Mouse (Mus musculus): ENCODE results near the gene Cavin2. TPM values are rescaled to one million over a fixed set of nuclear protein-coding genes. Genes with fewer than 3 reads are reported as not detected.

Gene Cavin2
- total RNA-seq, 2 experiments from 2014 or later: 7.4 TPM

DNA sequence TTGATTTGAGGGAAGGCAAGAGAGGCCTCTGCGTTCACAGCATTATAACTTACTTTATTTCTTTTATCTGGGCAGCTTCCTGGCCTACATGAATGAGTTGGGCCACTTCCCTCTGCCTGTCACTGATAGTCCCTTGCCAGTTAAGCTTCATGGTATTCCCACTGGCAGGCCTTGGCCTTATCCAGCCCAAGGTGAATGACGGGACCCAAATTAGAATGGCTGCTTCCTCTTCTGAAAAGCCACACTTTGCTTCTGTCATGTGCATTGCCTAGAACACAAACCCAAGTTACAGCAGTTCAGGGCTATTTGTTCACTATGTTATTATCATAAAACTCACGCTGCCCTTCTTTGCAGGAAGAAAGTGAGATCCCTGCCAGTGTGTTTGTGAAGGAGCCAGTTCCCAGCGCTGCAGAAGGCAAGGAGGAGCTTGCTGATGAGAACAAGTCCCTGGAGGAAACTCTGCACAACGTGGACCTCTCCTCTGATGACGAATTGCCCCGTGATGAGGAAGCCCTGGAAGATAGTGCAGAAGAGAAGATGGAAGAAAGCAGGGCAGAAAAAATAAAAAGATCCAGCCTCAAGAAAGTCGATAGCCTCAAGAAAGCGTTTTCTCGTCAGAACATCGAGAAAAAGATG is 11.5 kb downstream of the Cavin2 start:
- DNase-seq (ENCODE audit: low spot score in 2 of 2): no peak

DNA sequence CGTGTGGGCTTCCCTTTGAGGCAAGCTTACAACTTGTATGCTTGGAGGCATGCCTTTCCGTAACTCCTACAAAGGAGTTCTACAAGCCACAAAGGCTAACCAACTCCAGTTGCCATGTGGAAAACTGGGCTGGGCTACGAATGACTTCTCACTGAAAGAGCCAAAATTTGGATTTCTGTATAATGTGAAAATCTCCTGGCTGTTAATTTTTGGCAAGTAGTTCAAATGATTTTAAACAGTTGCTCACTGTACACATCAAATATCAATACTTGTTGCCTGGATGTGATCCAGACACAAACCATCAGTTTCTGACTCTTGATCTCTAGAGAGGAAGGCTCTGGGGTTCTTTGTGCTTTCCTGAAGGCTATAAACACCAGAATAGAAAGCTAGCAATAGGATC is 18.1 kb downstream of the Cavin2 start:
- DNase-seq (ENCODE audit: low spot score in 2 of 2): no peak

DNA sequence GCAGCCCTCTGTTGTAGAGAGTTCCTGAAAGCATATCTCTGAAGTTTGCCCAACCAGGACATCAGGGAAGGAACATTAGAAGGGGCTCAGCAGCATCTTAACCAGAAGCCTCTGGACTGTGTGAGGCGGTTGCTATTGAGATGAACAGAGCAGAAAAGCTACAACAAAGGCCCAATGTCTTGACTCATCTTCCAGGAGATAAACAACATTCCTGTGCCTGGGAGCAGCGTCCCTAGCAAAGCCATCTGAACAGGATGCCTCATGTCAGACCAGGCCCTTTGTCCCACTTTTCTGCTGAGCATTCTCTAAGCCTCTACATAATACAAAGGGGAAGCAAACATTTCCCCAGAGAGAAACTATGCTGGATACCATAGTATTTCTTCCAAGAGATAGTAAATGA is 26.6 kb downstream of the Cavin2 start:
- no peak for DNase-seq (ENCODE audit: low spot score in 2 of 2)

DNA sequence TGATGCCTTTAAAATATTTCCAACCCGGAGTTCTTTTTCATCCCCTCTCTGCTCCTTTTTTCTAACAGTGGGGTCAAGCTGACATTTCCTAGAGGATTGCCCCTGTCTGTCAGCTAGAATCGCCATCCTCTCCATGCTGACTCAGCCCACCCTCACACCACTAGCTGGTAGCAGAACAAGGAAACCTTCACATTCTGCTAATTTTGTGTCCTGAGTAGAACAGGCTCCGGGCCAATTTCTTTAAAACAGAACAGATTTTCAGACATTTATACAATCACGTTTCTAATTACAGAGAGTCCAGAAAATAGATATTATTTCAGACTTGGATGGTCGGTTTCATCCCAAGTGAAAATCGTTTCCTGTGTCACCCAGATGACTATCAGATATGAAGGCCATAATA is 34.6 kb downstream of the Cavin2 start:
- peak in 1 of 2 experiments; percentile 34 for DNase-seq (ENCODE audit: low spot score in 2 of 2)

DNA sequence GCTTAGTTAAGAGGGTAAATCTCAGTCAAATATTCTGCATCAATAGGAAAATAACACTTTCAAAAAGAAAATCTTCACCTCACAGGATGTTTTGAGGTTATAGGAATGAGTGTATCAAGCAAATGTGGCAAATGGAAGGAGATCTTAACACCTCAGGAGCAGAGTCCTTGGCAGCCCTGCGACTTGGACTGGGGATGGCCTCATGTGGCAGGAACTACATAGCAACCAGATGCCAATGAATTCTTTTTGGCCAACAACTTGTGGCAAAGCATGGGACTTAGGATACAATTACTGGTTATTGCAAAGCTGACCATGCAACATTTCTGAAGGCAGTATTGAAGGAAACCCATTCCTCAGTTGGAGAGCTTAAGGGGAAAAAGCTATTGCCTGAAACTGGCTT is 39.6 kb downstream of the Cavin2 start:
- DNase-seq (ENCODE audit: low spot score in 2 of 2): no peak

DNA sequence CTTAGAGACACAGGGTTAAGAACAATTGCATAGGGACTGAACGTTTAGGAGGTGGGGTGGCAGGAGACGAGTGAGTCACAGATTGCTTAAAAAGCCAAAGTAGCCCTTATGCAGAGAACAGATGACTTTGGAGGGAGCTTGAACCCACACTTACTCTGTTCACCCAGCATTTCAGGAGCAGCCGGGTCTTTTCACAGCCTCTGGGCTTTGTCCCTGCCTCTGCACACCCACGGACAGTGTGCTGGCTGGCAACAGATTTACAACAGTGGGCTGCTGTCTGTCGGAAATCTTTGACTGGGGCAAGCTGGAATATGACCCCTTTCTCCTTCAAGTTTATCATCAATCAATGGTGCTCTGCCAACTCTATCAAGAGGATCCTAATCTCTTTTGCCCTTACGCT is 44.1 kb downstream of the Cavin2 start:
- DNase-seq (ENCODE audit: low spot score in 2 of 2): peak in 1 of 2 experiments; percentile 51

DNA sequence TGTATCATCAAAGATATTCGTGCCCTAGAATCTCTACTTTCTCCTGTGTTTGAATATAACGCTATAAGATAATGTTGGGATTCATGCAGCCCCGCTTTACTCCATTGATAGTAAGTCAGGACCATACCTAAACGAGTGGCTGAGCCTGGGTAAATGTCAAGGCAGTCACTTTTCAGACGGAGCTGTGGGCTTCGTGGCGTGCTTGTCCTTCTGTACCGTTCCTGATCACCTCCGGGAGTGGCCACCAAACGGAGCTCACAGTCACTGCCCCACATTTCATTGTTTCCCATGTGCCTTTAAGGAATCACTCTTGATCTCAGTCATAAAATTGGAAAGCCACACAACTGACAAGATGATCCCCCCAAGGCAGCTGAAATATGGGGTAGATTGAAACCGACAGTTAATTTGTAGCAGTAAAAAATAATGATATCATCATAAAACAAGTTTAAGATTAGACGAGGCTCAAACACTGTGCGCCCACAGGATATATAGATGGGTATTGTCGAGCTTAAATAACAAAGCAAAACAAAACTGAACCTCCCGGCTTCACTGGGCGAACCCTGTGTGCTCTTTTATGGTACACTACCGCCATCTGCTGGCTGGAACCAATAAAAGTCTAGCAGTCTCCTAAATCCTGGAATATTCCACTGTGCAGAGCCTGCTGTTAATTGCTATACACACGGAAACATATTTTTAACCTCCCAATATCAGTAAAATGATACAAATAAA is 44.8 kb downstream of the Cavin2 start:
- DNase-seq (ENCODE audit: low spot score in 2 of 2): peak; percentile 85 to 96

DNA sequence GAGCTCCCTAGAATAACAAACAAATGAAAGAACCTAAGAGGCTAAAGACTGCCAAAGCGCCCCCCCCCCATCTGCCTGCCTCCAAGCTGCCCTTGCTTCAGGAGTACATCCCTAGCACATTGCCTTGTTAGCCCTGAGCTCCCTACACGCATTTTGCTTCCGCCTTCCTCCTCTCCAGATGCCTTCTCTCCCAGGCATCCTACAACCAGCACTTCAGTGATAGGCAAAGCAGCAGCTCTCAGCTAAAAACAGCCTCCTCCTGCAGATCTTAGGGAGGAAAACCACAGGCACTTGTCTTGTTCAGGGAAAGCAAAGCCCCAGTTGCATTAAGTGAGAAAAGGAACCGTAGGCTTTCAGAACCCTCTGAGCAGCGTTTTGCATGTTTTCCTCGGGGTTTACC is 45.4 kb downstream of the Cavin2 start:
- peak; percentile 55 to 73 for DNase-seq (ENCODE audit: low spot score in 2 of 2)

DNA sequence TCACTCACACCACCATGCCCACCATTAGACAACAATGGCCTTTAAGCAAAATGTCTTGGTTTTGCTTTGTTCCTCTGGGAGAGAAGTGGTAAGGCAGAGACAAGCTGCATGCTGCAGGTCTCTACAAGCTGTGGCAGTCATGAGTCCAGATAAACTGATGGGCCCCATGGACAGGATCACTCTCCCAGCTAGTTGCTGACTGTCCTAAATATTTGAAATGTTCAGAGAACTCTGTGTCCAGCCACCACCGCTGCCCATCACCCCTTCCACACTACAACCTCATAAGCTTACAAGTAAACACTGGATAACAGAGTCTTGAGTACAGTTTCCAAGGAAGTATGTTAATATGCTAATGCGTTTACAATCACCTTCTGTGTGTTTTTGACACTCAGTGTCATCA is 46.2 kb downstream of the Cavin2 start:
- no peak for DNase-seq (ENCODE audit: low spot score in 2 of 2)

DNA sequence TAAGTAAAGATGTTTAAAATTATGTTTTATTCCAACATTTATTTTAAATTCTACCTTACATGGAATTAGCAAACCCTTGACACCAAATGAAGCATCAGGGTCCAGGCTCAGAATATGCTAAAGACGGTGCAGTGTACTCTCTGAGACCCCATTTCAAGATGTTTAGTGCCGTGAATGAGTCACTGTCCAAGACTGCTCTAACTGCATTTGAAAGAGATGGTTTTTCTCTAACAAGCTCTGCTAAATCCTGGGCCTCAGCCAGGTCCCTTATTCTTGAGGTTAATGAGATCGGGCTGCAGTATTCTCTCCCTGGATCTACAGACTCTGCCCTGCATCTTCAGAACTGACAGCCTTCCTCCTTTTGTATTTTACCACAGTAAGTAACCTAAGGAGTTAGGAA is 55.2 kb downstream of the Cavin2 start:
- no peak for DNase-seq (ENCODE audit: low spot score in 2 of 2)

DNA sequence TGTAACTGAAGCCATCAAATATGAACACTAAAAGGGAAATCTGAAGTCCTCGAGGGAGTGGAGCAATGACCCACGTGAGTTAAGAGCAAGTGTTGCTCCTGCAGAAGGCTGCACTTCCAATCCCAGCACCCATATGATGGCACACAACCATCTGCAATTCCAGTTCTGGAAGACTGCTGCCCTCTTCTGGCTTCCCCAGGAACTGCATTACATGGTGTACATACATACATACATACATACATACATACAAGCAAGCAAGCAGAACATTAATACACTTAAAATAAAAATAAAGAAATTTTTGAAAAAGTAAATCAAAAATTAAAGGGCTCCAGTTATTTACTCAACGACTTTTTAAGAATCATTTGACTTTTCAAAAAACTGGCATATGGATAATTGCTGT is 58.7 kb downstream of the Cavin2 start:
- no peak for DNase-seq (ENCODE audit: low spot score in 2 of 2)

DNA sequence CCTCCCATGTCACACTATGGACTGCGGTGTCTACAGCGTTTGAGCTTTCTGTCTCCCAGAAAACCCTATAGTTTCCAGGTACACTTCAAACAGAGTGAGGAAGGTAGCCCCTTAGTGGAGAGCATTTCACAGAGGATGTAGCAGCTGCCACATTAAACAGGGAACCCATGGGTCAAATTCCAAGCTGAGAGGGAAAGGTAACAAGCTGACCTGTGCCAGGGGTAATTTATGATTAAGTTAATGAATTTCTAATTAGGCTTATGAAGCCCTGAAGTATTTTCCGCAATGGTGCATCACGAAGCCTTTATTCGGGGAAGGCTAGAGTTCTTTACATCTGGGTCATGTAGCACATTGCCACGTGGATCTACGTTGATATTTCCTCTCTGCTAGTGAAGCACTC is 59.7 kb downstream of the Cavin2 start:
- DNase-seq (ENCODE audit: low spot score in 2 of 2): no peak

DNA sequence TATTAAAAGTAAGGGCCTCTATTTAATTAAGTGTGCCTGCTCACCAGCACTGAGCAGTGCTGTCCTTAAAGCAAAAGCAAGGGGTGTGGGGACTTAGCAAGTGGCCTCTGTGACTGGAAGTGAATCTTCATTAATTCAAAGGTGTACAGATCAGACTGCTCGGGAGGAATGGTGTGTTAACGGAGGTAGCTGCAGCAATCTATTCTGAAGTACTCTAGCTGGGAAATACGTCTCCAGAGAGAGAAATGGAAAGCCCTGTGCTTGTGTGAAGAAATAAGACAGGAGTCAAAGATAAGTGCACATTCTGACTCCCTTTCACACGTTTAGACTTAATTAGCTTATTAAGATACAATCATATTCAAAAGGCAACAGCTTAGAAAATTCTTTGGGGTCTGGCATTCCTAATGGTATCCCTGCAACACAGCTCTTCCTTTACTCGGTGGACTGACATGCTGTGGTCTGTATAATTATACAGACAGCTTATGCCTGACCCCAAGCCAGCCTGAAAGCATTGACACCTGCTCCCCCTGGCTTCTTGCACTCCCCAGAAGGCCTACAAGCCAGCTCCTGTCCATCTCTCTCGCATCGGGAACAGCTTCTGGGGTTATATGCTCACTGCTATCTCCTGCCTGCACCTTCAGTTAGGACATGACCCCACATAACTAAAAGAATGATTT is 60.5 kb downstream of the Cavin2 start:
- no peak for DNase-seq (ENCODE audit: low spot score in 2 of 2)

Other genes starting within 250 kb of the Cavin2 start
- 10 to 100 TPM; 17.6 to 20.0 TPM for gene Nabp1, start 189.3 kb downstream of the Cavin2 start, total RNA-seq (2021)

Measured in layer of hippocampus, adult 18-20 months (tissue).